9 mouse cellular contexts compared by ENCODE assay signal in the genomic region with DNA sequence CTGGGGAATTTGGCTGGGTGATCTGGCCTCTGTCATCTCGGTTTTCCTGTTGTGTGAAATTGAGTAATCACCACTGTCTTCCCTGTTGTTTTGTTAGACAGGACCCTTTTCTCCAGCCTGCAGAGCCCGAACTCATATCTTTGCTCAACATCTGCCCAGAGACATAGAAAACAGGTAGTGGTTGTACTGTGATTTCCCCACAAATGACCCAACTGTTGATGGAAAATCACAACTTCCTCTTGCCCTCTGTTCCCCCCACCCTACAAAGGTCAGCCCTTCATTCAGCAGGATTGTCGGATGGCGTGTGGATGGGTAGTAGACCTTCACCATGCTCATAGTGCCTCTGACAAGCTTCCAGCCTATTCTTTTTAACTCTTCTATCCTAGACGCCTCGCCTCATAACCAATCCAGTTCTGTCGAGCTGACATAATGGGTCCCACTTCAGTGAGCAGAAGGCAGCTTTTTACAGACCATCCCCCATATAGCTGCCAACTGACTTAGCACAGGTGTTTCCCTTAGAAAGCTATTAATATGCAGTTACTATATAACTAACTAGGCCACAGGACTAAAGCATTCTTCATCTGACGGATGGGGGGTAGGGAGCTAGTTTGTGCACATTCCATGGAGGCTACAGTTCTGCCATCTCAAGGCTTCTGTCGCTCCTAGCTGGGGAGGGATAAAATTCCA. TPM values are rescaled to one million over a fixed set of nuclear protein-coding genes. Genes with fewer than 3 reads are reported as not detected.
A peak's percentile ranks its signal among the peaks of the same experiment; 100 is the strongest.
DNase-seq lines count a peak whose midpoint lies in the region; ATAC-seq and TF ChIP-seq lines count a peak whose summit lies in the region.
"Had no signal": no experiment of that assay in that cellular context is flagged by ENCODE, and none has a peak within 500 bp of the region (broad histone marks: within the 10 kb centered on the region; RNA-seq: fewer than 3 reads in every experiment).

No protein-coding gene starts in this region.

- peaks cover 39% of the 10 kb centered on the region for H3K36me3 ChIP-seq in heart, adult 2 months (ENCODE audit: control insufficient read depth, insufficient read depth, low read length)
- H3K36me3 ChIP-seq in heart, embryonic 15.5 days, result peaks cover 14% of the 10 kb centered on the region
- H3K36me3 ChIP-seq in liver, embryonic 15.5 days (replicated peaks), result peaks cover 69% of the 10 kb centered on the region
- H3K36me3 ChIP-seq: forebrain, embryonic 12.5 days had no signal

- peak overlapping the region; percentile 60 for H3K27ac ChIP-seq in heart, adult 2 months
- H3K27ac ChIP-seq in heart, embryonic 15.5 days, result peak overlapping the region; percentile 75
- H3K27ac ChIP-seq in liver, embryonic 15.5 days (replicated peaks), result peak overlapping the region; percentile 29; the same call in 1 of the 2 replicates
- H3K27ac ChIP-seq: forebrain, embryonic 12.5 days had no signal

- no peak overlapping the region for H3K4me3 ChIP-seq in heart, adult 2 months
- no peak overlapping the region for H3K4me3 ChIP-seq in heart, embryonic 15.5 days
- H3K4me3 ChIP-seq in liver, embryonic 15.5 days (replicated peaks), result no peak overlapping the region
- H3K4me3 ChIP-seq: forebrain, embryonic 12.5 days had no signal

- H3K79me2 ChIP-seq in heart, adult 2 months (replicated peaks; ENCODE audit: control insufficient read depth, insufficient read depth, low read length), result no peaks in the 10 kb centered on the region

- H3K9ac ChIP-seq in heart, adult 2 months (ENCODE audit: low read depth, low read length), result no peak overlapping the region
- no peak overlapping the region for H3K9ac ChIP-seq in heart, embryonic 15.5 days
- no peak overlapping the region for H3K9ac ChIP-seq in liver, embryonic 15.5 days
- H3K9ac ChIP-seq: forebrain, embryonic 12.5 days had no signal

- no peak for TF ChIP-seq EP300 in heart, adult 2 months (IDR thresholded peaks at IDR 0.05; ENCODE audit: insufficient read depth, low read depth, low read length)

- intact Hi-C loops in heart, adult 2 months (cut with DNase I), result no loop called here
- intact Hi-C loops in gastrocnemius, postnatal 36 days (cut with DNase I), result no loop called here

- peak overlapping the region; percentile 29 for H3K4me2 ChIP-seq in heart, embryonic 15.5 days
- no peak overlapping the region for H3K4me2 ChIP-seq in liver, embryonic 15.5 days
- H3K4me2 ChIP-seq: forebrain, embryonic 12.5 days had no signal

- peak; percentile 53 for ATAC-seq in heart, embryonic 15.5 days (replicated peaks; ENCODE audit: insufficient number of reproducible peaks, insufficient read depth, low FRiP score, low read depth)
- 0 out of 2 replicates have a peak, but pooled peaks have one; percentile 9 for ATAC-seq in liver, embryonic 15.5 days (ENCODE audit: insufficient read depth)

- H3K4me1 ChIP-seq in heart, adult 2 months (ENCODE audit: control insufficient read depth, insufficient read depth, low read length), result peaks cover 17% of the 10 kb centered on the region
- H3K4me1 ChIP-seq in heart, embryonic 15.5 days (replicated peaks), result peaks cover 20% of the 10 kb centered on the region
- H3K4me1 ChIP-seq in liver, embryonic 15.5 days (replicated peaks), result peaks cover 14% of the 10 kb centered on the region; the same call in 1 of the 2 replicates
- H3K4me1 ChIP-seq: forebrain, embryonic 12.5 days had no signal

- TF ChIP-seq POLR2A in heart, adult 2 months (IDR thresholded peaks at IDR 0.05; ENCODE audit: insufficient read depth, low read depth, low read length), result no peak

- TF ChIP-seq CTCF in heart, adult 2 months (IDR thresholded peaks at IDR 0.05), result no peak

- WGBS in heart, adult 2 months, result 41% methylated on average over 9 of the region's 9 CpGs
- WGBS in heart, embryonic 15.5 days, result 48% methylated on average over 9 of the region's 9 CpGs
- 54% methylated on average over 9 of the region's 9 CpGs for WGBS in liver, embryonic 15.5 days (ENCODE audit: insufficient replicate concordance)

- peak in 1 of 2 experiments; percentile 26 for DNase-seq in heart, adult 2 months
- no peak for DNase-seq in heart, postnatal 4 days
- peak; percentile 92 for DNase-seq in A20 (ENCODE audit: low read depth, low spot score)
- DNase-seq in testis, postnatal 10 days (ENCODE audit: low spot score), result no peak
- no peak for DNase-seq in gastrocnemius, postnatal 36 days
- DNase-seq in urinary bladder, adult 18-20 months (ENCODE audit: low spot score in 2 of 2), result no peak

- no peaks in the 10 kb centered on the region for H3K9me3 ChIP-seq in heart, embryonic 15.5 days (replicated peaks)
- no peaks in the 10 kb centered on the region for H3K9me3 ChIP-seq in liver, embryonic 15.5 days (replicated peaks)

- H3K27me3 ChIP-seq in heart, adult 2 months (ENCODE audit: control insufficient read depth, insufficient read depth, low read length), result no peaks in the 10 kb centered on the region
- no peaks in the 10 kb centered on the region for H3K27me3 ChIP-seq in heart, embryonic 15.5 days
- H3K27me3 ChIP-seq in liver, embryonic 15.5 days, result no peaks in the 10 kb centered on the region
- H3K27me3 ChIP-seq: forebrain, embryonic 12.5 days had no signal

RNA-seq across cellular contexts. Expression of a gene that starts 42.7 kb away (rescaled TPM):
- total RNA-seq in heart, adult 2 months (2021), result 10 to 100 TPM; 37.7 to 47.0 TPM
- polyA plus RNA-seq in heart, adult 2 months (2012; rRNA removed), result 29.6 and 33.7 TPM in 2 replicates
- total RNA-seq in heart, postnatal 4 days (2021), result 10 to 100 TPM; 23.4 to 29.1 TPM
- 16.5 and 17.5 TPM in 2 replicates for polyA plus RNA-seq in heart, embryonic 15.5 days (2015; fragmentation: Nextera tagmentation; extraction: Ambion mirVana)
- 25.7 and 26.7 TPM in 2 replicates for polyA plus RNA-seq in liver, embryonic 15.5 days (2015; fragmentation: Nextera tagmentation; extraction: Ambion mirVana)
- 100 to 1,000 TPM; 133 to 134 TPM for total RNA-seq in gastrocnemius, postnatal 36 days (2021)
